Mouse (Mus musculus) spleen, embryonic (tissue): ENCODE results near the gene Krt75.
"Not testable (repeated sequence)": the region's sequence is repeated elsewhere in the genome, so short reads cannot be mapped to it uniquely, and the experiment has no call there.

ENCODE experiments used
- CTCF ChIA-PET: fragments of 350-600 bp; sonication (Branson Sonifier 250); formaldehyde crosslinking; loops from one replicate; lab custom pipeline; 2022; lab: Charles Lee

Gene Krt75

GRCm38 (mm10) chr15:101517161-101517560 is 56.5 kb downstream of the Krt75 start, which contains the start of gene Gm49425:
Gene Gm49425 (minus strand): TSS chr15:101517261.
- CTCF ChIA-PET: not testable (repeated sequence)
